Mouse (Mus musculus) lung, adult 2 months (tissue): Measurements from ENCODE around the gene Stk19. TPM values are rescaled to one million over a fixed set of nuclear protein-coding genes. Genes with fewer than 3 reads are reported as not detected.
"Not testable (repeated sequence)": the region's sequence is repeated elsewhere in the genome, so short reads cannot be mapped to it uniquely, and the experiment has no call there.

Experiments used
- DNase-seq: peaks from one replicate; pipeline ENCODE4 v3.0.0; 2022
- H3K4me1 ChIP-seq: fragments of 200-500 bp; 2 replicates; pipeline ENCODE4 v1.6.1; 2011; ENCODE audit warnings: low read length; ENCODE audit not compliant: control insufficient read depth, insufficient read depth
- H3K4me3 ChIP-seq: fragments of 200-500 bp; replicated peaks from 2 replicates; pipeline ENCODE3; 2011; ENCODE audit warnings: low read depth, mild to moderate bottlenecking, control low read depth, low read length; ENCODE audit errors: extremely low read depth
- CTCF ChIP-seq: fragments of 200-500 bp; IDR thresholded peaks from 2 replicates; pipeline ENCODE4 v1.5.1; 2011; ENCODE audit warnings: mild to moderate bottlenecking, low read length, control low read depth; ENCODE audit not compliant: insufficient read depth
- POLR2A ChIP-seq: fragments of 200-500 bp; IDR thresholded peaks from 2 replicates; pipeline ENCODE4 v1.6.1; 2011; ENCODE audit warnings: low read depth, mild to moderate bottlenecking, control low read depth, low read length, borderline replicate concordance; ENCODE audit errors: extremely low read depth
- WGBS: fragments of 180-500 bp; shearing (Covaris S2); methylation state at CpG from one replicate; pipeline ENCODE4 v1.1.7; 2018; 5-methylcytosine and 5-hydroxymethylcytosine counted together
- polyA plus RNA-seq: library from polyadenylated mRNA; depleted of rRNA; stranded (reverse); fragments of >200 nt; gene quantifications from 2 replicates; pipeline ENCODE4 v1.2.3, GENCODE M21; 2012

Gene Stk19
- polyA plus RNA-seq, 1 experiment: 45.1 TPM

- 69% methylated on average over 15 of the region's 15 CpGs for WGBS
- Histone ChIP-seq H3K4me3 (no peak overlapping the region), H3K4me1 (no peaks in the 10 kb centered on the region)
- DNase-seq: no peak
- TF ChIP-seq POLR2A (no peak), CTCF (no peak)
Measured at GRCm38 (mm10) chr17:34811275-34811674, 25.5 kb downstream of the Stk19 start.

GRCm38 (mm10) chr17:34810811-34811210 is 25.9 kb downstream of the Stk19 start:
- not testable (repeated sequence) for H3K4me3 ChIP-seq, DNase-seq, H3K4me1 ChIP-seq
- WGBS: 79% methylated on average over 8 of the region's 8 CpGs

GRCm38 (mm10) chr17:34810411-34810810 is 26.3 kb downstream of the Stk19 start:
- not testable (repeated sequence) for H3K4me1 ChIP-seq, DNase-seq, H3K4me3 ChIP-seq
- 90% methylated on average over 5 of the region's 5 CpGs for WGBS

GRCm38 (mm10) chr17:34808599-34809205 is 28.0 kb downstream of the Stk19 start:
- no peak for DNase-seq
- no peaks in the 10 kb centered on the region for H3K4me1 ChIP-seq
- H3K4me3 ChIP-seq: no peak overlapping the region
- WGBS: 75% methylated on average over 6 of the region's 6 CpGs
- TF ChIP-seq POLR2A (no peak), CTCF (no peak)

DNA sequence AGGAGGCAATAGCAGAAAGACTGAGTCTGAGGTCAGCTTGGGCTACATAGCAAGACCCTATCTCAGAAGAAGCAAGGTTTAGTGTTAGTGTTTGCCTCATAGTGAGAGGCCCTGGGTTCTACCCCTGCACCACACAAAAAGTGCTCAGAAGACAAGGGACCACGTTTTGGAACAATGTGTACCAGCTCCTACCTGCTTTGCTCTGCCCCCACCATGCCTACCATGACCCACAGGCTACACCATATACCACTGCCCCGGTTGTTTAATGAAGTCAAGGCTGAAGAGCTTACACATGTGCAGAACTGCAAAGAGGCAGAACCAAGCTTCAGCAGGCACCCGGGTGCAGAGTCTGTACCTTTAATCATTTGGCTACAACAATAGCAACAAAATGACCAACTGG is 29.6 kb downstream of the Stk19 start:
- Histone ChIP-seq H3K4me3 (no peak overlapping the region), H3K4me1 (no peaks in the 10 kb centered on the region)
- no peak for TF ChIP-seq POLR2A
- no peak for TF ChIP-seq CTCF
- WGBS: 57% methylated on average over 3 of the region's 3 CpGs
- no peak for DNase-seq

DNA sequence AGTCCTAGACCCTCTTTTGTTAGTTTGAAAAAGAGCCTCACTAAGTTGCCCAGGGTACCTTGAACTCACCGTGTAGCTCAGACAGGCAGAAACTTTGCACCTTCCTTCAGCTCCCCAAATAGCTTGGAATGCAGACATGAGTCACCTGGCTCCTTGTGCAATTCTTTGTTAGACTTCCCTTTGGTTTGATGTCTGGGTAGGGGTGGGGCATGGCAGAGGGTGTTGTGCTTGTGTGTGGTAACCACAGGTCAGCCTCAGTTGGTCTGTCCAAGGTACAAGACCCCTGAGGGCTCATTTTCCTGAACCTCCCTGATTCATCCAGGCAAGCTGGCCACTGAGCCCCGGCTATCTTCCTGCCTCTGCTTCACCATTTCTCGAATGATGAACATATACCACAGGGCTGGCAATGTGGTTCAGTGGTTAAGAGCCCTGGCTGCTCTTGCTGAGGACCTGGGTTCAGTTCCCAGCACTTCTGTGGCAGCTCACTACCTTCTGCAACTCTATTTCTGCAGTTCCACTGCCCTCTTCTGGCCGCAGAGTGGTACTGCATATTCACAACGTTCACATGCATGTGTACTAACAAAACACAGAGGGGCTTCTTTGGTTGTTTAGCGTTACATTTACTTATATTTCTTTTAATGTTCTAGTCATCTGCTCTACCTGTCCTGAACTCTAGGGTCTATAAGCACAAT is 31.7 kb downstream of the Stk19 start:
- DNase-seq: no peak
- Histone ChIP-seq H3K4me3 (no peak overlapping the region), H3K4me1 (no peaks in the 10 kb centered on the region)
- 74% methylated on average over 6 of the region's 6 CpGs for WGBS
- TF ChIP-seq POLR2A: no peak
- no peak for TF ChIP-seq CTCF

GRCm38 (mm10) chr17:34804301-34804700 is 32.4 kb downstream of the Stk19 start, which contains the start of gene Cyp21a1:
TSS of gene Cyp21a1 (minus strand) at chr17:34804561.
- H3K4me1 ChIP-seq, H3K4me3 ChIP-seq, DNase-seq: not testable (repeated sequence)
- 65% methylated on average over 5 of the region's 6 CpGs for WGBS

GRCm38 (mm10) chr17:34803367-34803766 is 33.4 kb downstream of the Stk19 start:
- not testable (repeated sequence) for H3K4me1 ChIP-seq, DNase-seq, H3K4me3 ChIP-seq
- 91% methylated on average over 6 of the region's 6 CpGs for WGBS

DNA sequence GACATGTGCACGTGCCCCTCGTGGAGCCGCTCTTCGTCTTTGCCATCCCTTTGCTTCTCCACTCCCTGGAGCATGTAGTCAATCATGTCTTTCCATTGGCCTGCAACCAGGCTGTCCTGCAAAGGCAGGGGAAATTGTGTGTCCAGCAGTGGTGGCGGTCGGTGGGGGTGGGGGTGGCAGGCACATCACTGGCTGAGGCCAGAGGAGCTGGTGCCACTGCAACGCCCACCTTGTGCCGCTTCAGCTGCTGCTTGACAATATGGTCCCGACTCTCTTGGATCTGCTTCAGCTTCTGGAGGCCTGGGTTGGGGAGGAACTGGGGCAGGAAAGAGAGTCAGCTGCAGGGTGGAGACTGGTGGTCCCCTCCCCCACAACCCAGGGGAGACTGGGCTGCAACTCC is 34.0 kb downstream of the Stk19 start:
- H3K4me3 ChIP-seq, DNase-seq, H3K4me1 ChIP-seq: not testable (repeated sequence)
- WGBS: 93% methylated on average over 9 of the region's 9 CpGs

DNA sequence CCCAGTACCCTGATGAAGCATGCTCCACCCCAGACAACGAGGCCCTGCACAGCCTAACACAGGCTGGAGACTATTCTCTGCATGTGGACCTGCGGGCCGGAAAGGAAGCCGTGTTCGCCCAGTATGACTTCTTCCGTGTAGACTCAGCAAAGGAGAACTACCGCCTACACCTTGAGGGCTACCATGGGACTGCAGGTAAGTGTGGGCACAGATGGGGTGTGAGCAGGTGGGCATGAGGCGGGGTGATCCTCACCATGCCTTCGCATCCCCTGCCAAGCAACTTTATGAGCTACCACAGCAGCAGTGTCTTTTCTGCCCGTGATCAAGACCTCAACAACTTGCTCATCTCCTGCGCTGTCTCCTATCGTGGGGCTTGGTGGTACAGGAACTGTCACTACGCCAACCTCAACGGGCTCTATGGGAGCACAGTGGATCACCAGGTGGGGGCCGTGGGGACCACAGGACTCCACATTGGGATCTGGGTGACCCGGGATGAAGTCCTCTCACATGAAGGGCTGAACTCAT is 35.9 kb downstream of the Stk19 start:
- H3K4me1 ChIP-seq, DNase-seq, H3K4me3 ChIP-seq: not testable (repeated sequence)
- 89% methylated on average over 16 of the region's 16 CpGs for WGBS

DNA sequence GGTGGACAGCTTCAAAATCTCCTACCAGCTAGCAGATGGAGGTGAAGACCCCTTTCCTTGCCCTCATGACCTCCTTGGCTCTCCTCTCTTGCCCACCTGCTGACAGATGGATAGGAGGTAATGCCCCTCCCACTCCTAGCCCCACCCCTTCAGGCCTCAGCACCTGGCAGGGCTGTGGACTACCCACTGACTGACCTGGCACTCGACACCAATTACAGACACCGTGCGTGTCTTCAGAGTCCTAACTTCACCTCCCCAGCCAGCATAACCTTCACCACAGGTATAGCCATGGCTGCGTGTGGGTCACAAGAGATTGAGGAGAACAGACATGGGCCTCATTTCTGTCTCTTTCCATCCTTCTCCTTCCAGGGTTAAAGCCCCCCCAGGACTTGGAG is 37.2 kb downstream of the Stk19 start:
- WGBS: 86% methylated on average over 4 of the region's 4 CpGs
- no peaks in the 10 kb centered on the region for H3K4me1 ChIP-seq
- no peak overlapping the region for H3K4me3 ChIP-seq
- TF ChIP-seq POLR2A (no peak), CTCF (no peak)
- DNase-seq: no peak
